Mouse (Mus musculus) heart, embryonic 11.5 days (tissue): ENCODE results near the gene Plvap. TPM values are rescaled to one million over a fixed set of nuclear protein-coding genes. Genes with fewer than 3 reads are reported as not detected.

Experiments used
- ATAC-seq: fragments of 200-750 bp; cut with Nextera tagmentation; replicated peaks from 2 replicates; pipeline ENCODE4 v1.8.0; 2017; ENCODE audit warnings: moderate library complexity; ENCODE audit not compliant: insufficient number of reproducible peaks, low FRiP score, low TSS enrichment
- H3K27ac ChIP-seq: fragments of 300-500 bp; sonication (generic); 2 replicates; pipeline ENCODE4 v1.5.1; 2014; ENCODE audit warnings: mild to moderate bottlenecking, low read depth, low read length
- H3K27me3 ChIP-seq: fragments of 300-500 bp; sonication (generic); 2 replicates; pipeline ENCODE4 v1.6.1; 2014; ENCODE audit warnings: mild to moderate bottlenecking, low read length, mixed read lengths; ENCODE audit not compliant: control insufficient read depth, insufficient read depth
- H3K36me3 ChIP-seq: fragments of 300-500 bp; sonication (generic); 2 replicates; pipeline ENCODE4 v1.6.1; 2014; ENCODE audit warnings: mild to moderate bottlenecking, low read length, moderate library complexity, mixed read lengths; ENCODE audit not compliant: control insufficient read depth, insufficient read depth
- H3K4me1 ChIP-seq: fragments of 300-500 bp; sonication (generic); 2 replicates; pipeline ENCODE4 v1.6.1; 2014; ENCODE audit warnings: low read length; ENCODE audit not compliant: control insufficient read depth, insufficient read depth
- H3K4me2 ChIP-seq: fragments of 300-500 bp; sonication (generic); 2 replicates; pipeline ENCODE4 v1.6.1; 2014; ENCODE audit warnings: mild to moderate bottlenecking, moderate library complexity
- H3K4me3 ChIP-seq: fragments of 300-500 bp; sonication (generic); 2 replicates; pipeline ENCODE4 v1.5.1; 2014; ENCODE audit warnings: low read depth, low read length
- H3K9ac ChIP-seq: fragments of 300-500 bp; sonication (generic); 2 replicates; pipeline ENCODE4 v1.6.1; 2014; ENCODE audit warnings: mild to moderate bottlenecking, low read depth, low read length, moderate library complexity
- H3K9me3 ChIP-seq: fragments of 300-500 bp; sonication (generic); replicated peaks from 2 replicates; pipeline ENCODE4 v1.6.1; 2016; ENCODE audit warnings: low read length; ENCODE audit not compliant: control insufficient read depth
- WGBS: fragments of 180-500 bp; shearing (Covaris S2); extraction: QIAGEN DNeasy Blood & Tissue Kit; methylation state at CpG from one replicate; pipeline ENCODE4 v1.1.7; 2014; ENCODE audit not compliant: insufficient replicate concordance; 5-methylcytosine and 5-hydroxymethylcytosine counted together
- polyA plus RNA-seq: library from polyadenylated mRNA; unstranded; fragments of >200 nt; fragmentation: Nextera tagmentation; extraction: Ambion mirVana; gene quantifications from 2 replicates; pipeline ENCODE4 v1.2.1, GENCODE M21; 2014

The Plvap gene
- polyA plus RNA-seq, 1 experiment from 2014 or later: 148 TPM

GRCm38 (mm10) chr8:71461152-71461840 lies 50.3 kb downstream of the Plvap start:
- Histone ChIP-seq H3K4me2 (no peak overlapping the region), H3K27ac (no peak overlapping the region), H3K9me3 (no peaks in the 10 kb centered on the region), H3K4me3 (no peak overlapping the region), H3K36me3 (peaks cover 7% of the 10 kb centered on the region), H3K27me3 (peaks cover 19% of the 10 kb centered on the region), H3K4me1 (peaks cover 16% of the 10 kb centered on the region), H3K9ac (no peak overlapping the region)
- ATAC-seq: no peak
- 58% methylated on average over 47 of the region's 47 CpGs for WGBS

- H3K9me3 ChIP-seq: no peaks in the 10 kb centered on the region
- no peak overlapping the region for H3K27ac ChIP-seq
- peaks cover 19% of the 10 kb centered on the region for H3K27me3 ChIP-seq
- H3K4me2 ChIP-seq: no peak overlapping the region
- no peak for ATAC-seq
- peaks cover 7% of the 10 kb centered on the region for H3K36me3 ChIP-seq
- WGBS: 87% methylated on average over 6 of the region's 6 CpGs
- H3K9ac ChIP-seq: no peak overlapping the region
- no peak overlapping the region for H3K4me3 ChIP-seq
- peaks cover 14% of the 10 kb centered on the region for H3K4me1 ChIP-seq
Observed at GRCm38 (mm10) chr8:71460716-71461115, 50.8 kb downstream of the Plvap start.

GRCm38 (mm10) chr8:71457659-71458270 lies 53.8 kb downstream of the Plvap start:
- H3K4me3 ChIP-seq: no peak overlapping the region
- no peak overlapping the region for H3K27ac ChIP-seq
- H3K9me3 ChIP-seq: no peaks in the 10 kb centered on the region
- no peak overlapping the region for H3K4me2 ChIP-seq
- H3K9ac ChIP-seq: no peak overlapping the region
- WGBS: 72% methylated on average over 20 of the region's 20 CpGs
- H3K27me3 ChIP-seq: peaks cover 18% of the 10 kb centered on the region
- H3K36me3 ChIP-seq: peaks cover 7% of the 10 kb centered on the region
- no peak for ATAC-seq
- H3K4me1 ChIP-seq: peaks cover 3% of the 10 kb centered on the region; the same call in 1 of the 2 replicates

- Histone ChIP-seq H3K36me3 (peaks cover 7% of the 10 kb centered on the region), H3K4me2 (peak overlapping the region; percentile 12; the same call in 1 of the 2 replicates), H3K27ac (no peak overlapping the region), H3K27me3 (peaks cover 18% of the 10 kb centered on the region), H3K4me3 (no peak overlapping the region), H3K9ac (no peak overlapping the region), H3K9me3 (no peaks in the 10 kb centered on the region), H3K4me1 (no peaks in the 10 kb centered on the region)
- WGBS: 37% methylated on average over 22 of the region's 22 CpGs
- ATAC-seq: no peak; the same call in 1 of the 2 replicates
Observed at GRCm38 (mm10) chr8:71456906-71457305, 54.6 kb downstream of the Plvap start.

- H3K27me3 ChIP-seq: peaks cover 7% of the 10 kb centered on the region; the same call in 1 of the 2 replicates
- H3K27ac ChIP-seq: no peak overlapping the region
- H3K36me3 ChIP-seq: no peaks in the 10 kb centered on the region; the same call in 1 of the 2 replicates
- no peak overlapping the region for H3K4me2 ChIP-seq
- no peaks in the 10 kb centered on the region for H3K9me3 ChIP-seq
- ATAC-seq: no peak
- no peak overlapping the region for H3K9ac ChIP-seq
- H3K4me3 ChIP-seq: no peak overlapping the region
- 62% methylated on average over 8 of the region's 8 CpGs for WGBS
- no peaks in the 10 kb centered on the region for H3K4me1 ChIP-seq
Observed at GRCm38 (mm10) chr8:71454668-71455067, 56.9 kb downstream of the Plvap start.

- Histone ChIP-seq H3K36me3 (no peaks in the 10 kb centered on the region), H3K9ac (no peak overlapping the region), H3K4me2 (no peak overlapping the region), H3K27me3 (peaks cover 4% of the 10 kb centered on the region; the same call in 1 of the 2 replicates), H3K27ac (no peak overlapping the region), H3K9me3 (no peaks in the 10 kb centered on the region), H3K4me3 (no peak overlapping the region), H3K4me1 (no peaks in the 10 kb centered on the region)
- ATAC-seq: no peak
- 49% methylated on average over 2 of the region's 2 CpGs for WGBS
Observed at GRCm38 (mm10) chr8:71452669-71453068, 58.9 kb downstream of the Plvap start.

- Histone ChIP-seq H3K9me3 (no peaks in the 10 kb centered on the region), H3K4me3 (no peak overlapping the region), H3K4me2 (no peak overlapping the region), H3K4me1 (no peaks in the 10 kb centered on the region), H3K36me3 (no peaks in the 10 kb centered on the region), H3K27ac (no peak overlapping the region), H3K27me3 (peaks cover 4% of the 10 kb centered on the region; the same call in 1 of the 2 replicates), H3K9ac (no peak overlapping the region)
- ATAC-seq: no peak
- 45% methylated on average over 11 of the region's 11 CpGs for WGBS
Observed at GRCm38 (mm10) chr8:71451777-71452176, 59.8 kb downstream of the Plvap start.

GRCm38 (mm10) chr8:71451337-71451736 lies 60.2 kb downstream of the Plvap start:
- WGBS: 61% methylated on average over 4 of the region's 4 CpGs
- peaks cover 4% of the 10 kb centered on the region; the same call in 1 of the 2 replicates for H3K27me3 ChIP-seq
- no peaks in the 10 kb centered on the region for H3K36me3 ChIP-seq
- no peak overlapping the region for H3K27ac ChIP-seq
- H3K9me3 ChIP-seq: no peaks in the 10 kb centered on the region
- H3K9ac ChIP-seq: no peak overlapping the region
- no peaks in the 10 kb centered on the region for H3K4me1 ChIP-seq
- no peak overlapping the region for H3K4me2 ChIP-seq
- no peak for ATAC-seq
- H3K4me3 ChIP-seq: no peak overlapping the region
